Mouse (Mus musculus) right cerebral cortex, postnatal 25 days (tissue): ENCODE data around the gene Garnl3.
"Not testable (repeated sequence)": the region's sequence is repeated elsewhere in the genome, so short reads cannot be mapped to it uniquely, and the experiment has no call there.

ENCODE experiments used
- DNase-seq: peaks from one replicate; pipeline ENCODE4 v3.0.0; 2022

Garnl3 gene

GRCm38 (mm10) chr2:33022846-33023245 is 108.6 kb downstream of the Garnl3 start:
- DNase-seq, result no peak

- DNase-seq, result no peak
Measured at GRCm38 (mm10) chr2:33018026-33018425, 113.4 kb downstream of the Garnl3 start.

- DNase-seq, result no peak
Measured at GRCm38 (mm10) chr2:33017191-33017590, 114.3 kb downstream of the Garnl3 start.

- DNase-seq, result no peak
Measured at GRCm38 (mm10) chr2:33014877-33015276, 116.6 kb downstream of the Garnl3 start.

- not testable (repeated sequence) for DNase-seq
Measured at GRCm38 (mm10) chr2:33009055-33009454, 122.4 kb downstream of the Garnl3 start.

GRCm38 (mm10) chr2:33005041-33005440 is 126.4 kb downstream of the Garnl3 start:
- no peak for DNase-seq

- DNase-seq, result no peak
Measured at GRCm38 (mm10) chr2:33002144-33002543, 129.3 kb downstream of the Garnl3 start.

GRCm38 (mm10) chr2:32999752-33000151 is 131.7 kb downstream of the Garnl3 start:
- no peak for DNase-seq

- no peak for DNase-seq
Measured at GRCm38 (mm10) chr2:32997792-32998191, 133.7 kb downstream of the Garnl3 start.

GRCm38 (mm10) chr2:32997081-32997480 is 134.4 kb downstream of the Garnl3 start:
- DNase-seq, result no peak

GRCm38 (mm10) chr2:32992130-32992529 is 139.3 kb downstream of the Garnl3 start:
- no peak for DNase-seq

GRCm38 (mm10) chr2:32990167-32990832 is 141.2 kb downstream of the Garnl3 start:
- DNase-seq, result no peak

GRCm38 (mm10) chr2:32989376-32989775 is 142.1 kb downstream of the Garnl3 start:
- DNase-seq, result no peak

GRCm38 (mm10) chr2:32985844-32986243 is 145.6 kb downstream of the Garnl3 start:
- DNase-seq, result no peak

- DNase-seq, result no peak
Measured at GRCm38 (mm10) chr2:32983617-32984016, 147.8 kb downstream of the Garnl3 start.

- DNase-seq, result no peak
Measured at GRCm38 (mm10) chr2:32982700-32983099, 148.8 kb downstream of the Garnl3 start.

- peak; percentile 90 for DNase-seq
Measured at GRCm38 (mm10) chr2:32981725-32982271, 149.7 kb downstream of the Garnl3 start, which contains the start of gene Slc2a8. Slc2a8 (minus strand) TSS chr2:32982083.

GRCm38 (mm10) chr2:32981281-32981680 is 150.2 kb downstream of the Garnl3 start:
- DNase-seq, result no peak

- DNase-seq, result no peak
Measured at GRCm38 (mm10) chr2:32979675-32980074, 151.8 kb downstream of the Garnl3 start.

GRCm38 (mm10) chr2:32978675-32979074 is 152.8 kb downstream of the Garnl3 start:
- no peak for DNase-seq

GRCm38 (mm10) chr2:32977114-32977513 is 154.3 kb downstream of the Garnl3 start:
- no peak for DNase-seq

GRCm38 (mm10) chr2:32974216-32974615 is 157.2 kb downstream of the Garnl3 start:
- no peak for DNase-seq

GRCm38 (mm10) chr2:32971235-32971634 is 160.2 kb downstream of the Garnl3 start:
- no peak for DNase-seq

GRCm38 (mm10) chr2:32969326-32969725 is 162.1 kb downstream of the Garnl3 start:
- DNase-seq, result no peak
